ENCODE assay signal across 14 mouse cellular contexts in genomic region chr5:20940040-20940571, GRCm38 (mm10). TPM values are rescaled to one million over a fixed set of nuclear protein-coding genes. Genes with fewer than 3 reads are reported as not detected.
DNase-seq lines count a peak whose midpoint lies in the region; ATAC-seq lines count a peak whose summit lies in the region.
"Had no signal": no experiment of that assay in that cellular context is flagged by ENCODE, and none has a peak within 500 bp of the region (broad histone marks: within the 10 kb centered on the region; RNA-seq: fewer than 3 reads in every experiment).

No protein-coding gene starts in this region.

- H3K27ac ChIP-seq in heart, embryonic 12.5 days (ENCODE audit: poor library complexity, severe bottlenecking): peak overlapping the region; percentile 83
- H3K27ac ChIP-seq: forebrain, embryonic 10.5 days; stomach, postnatal 0 days had no signal

- ATAC-seq in megakaryocyte, adult 5-6 weeks (ENCODE audit: poor library complexity, severe bottlenecking): no peak
- no peak for ATAC-seq in heart, embryonic 12.5 days (ENCODE audit: insufficient number of reproducible peaks, low FRiP score)
- ATAC-seq: hindbrain, embryonic 16.5 days; intestine, postnatal 0 days had no signal

- peak; percentile 54 to 65 for DNase-seq in heart, postnatal 10 days
- no peak for DNase-seq in kidney, postnatal 25 days
- no peak for DNase-seq in layer of hippocampus, adult 18-20 months (ENCODE audit: low spot score in 2 of 2)
- DNase-seq in cerebellum, adult 18-20 months: no peak
- DNase-seq: cerebellum, adult 8-10 months; lung, postnatal 14 days; right cerebral cortex, postnatal 4 days had no signal

- intact Hi-C loops in heart, postnatal 10 days (cut with DNase I): no loop called here

- no peaks in the 10 kb centered on the region for H3K27me3 ChIP-seq in megakaryocyte, embryonic 14.5 days (replicated peaks)
- no peaks in the 10 kb centered on the region for H3K27me3 ChIP-seq in heart, embryonic 12.5 days (replicated peaks)

- WGBS in heart, embryonic 12.5 days: 55% methylated on average over 6 of the region's 6 CpGs

- peak overlapping the region; percentile 87 for H3K4me3 ChIP-seq in megakaryocyte, embryonic 14.5 days (replicated peaks)
- no peak overlapping the region for H3K4me3 ChIP-seq in heart, embryonic 12.5 days
- H3K4me3 ChIP-seq: forebrain, embryonic 10.5 days had no signal

- H3K4me1 ChIP-seq in megakaryocyte, embryonic 14.5 days: peaks cover 81% of the 10 kb centered on the region
- H3K4me1 ChIP-seq in heart, embryonic 12.5 days (replicated peaks): peaks cover 58% of the 10 kb centered on the region

- peaks cover 39% of the 10 kb centered on the region for H3K36me3 ChIP-seq in megakaryocyte, embryonic 14.5 days (replicated peaks; ENCODE audit: low read length)
- no peaks in the 10 kb centered on the region for H3K36me3 ChIP-seq in heart, embryonic 12.5 days

- no peak overlapping the region for H3K9ac ChIP-seq in heart, embryonic 12.5 days

- H3K4me2 ChIP-seq in heart, embryonic 12.5 days: peak overlapping the region; percentile 40; the same call in 1 of the 2 replicates

- H3K9me3 ChIP-seq in megakaryocyte, embryonic 14.5 days: no peaks in the 10 kb centered on the region
- H3K9me3 ChIP-seq in heart, embryonic 12.5 days (replicated peaks): no peaks in the 10 kb centered on the region
- H3K9me3 ChIP-seq: forebrain, embryonic 10.5 days had no signal

RNA-seq across cellular contexts. Expression of gene Rsbn1l, which starts 16.1 kb away (rescaled TPM):
- polyA plus RNA-seq in megakaryocyte, embryonic 14.5 days (2012; ENCODE audit: insufficient read depth, low replicate concordance): 15.8 and 22.7 TPM in 2 replicates
- 27.6 and 31.7 TPM in 2 replicates for total RNA-seq in megakaryocyte, adult 5-6 weeks (2015)
- 42.2 and 52.9 TPM in 2 replicates for total RNA-seq in megakaryocyte, adult 5-6 weeks (2017)
- polyA plus RNA-seq in heart, embryonic 12.5 days (2016; fragmentation: Nextera tagmentation; extraction: Ambion mirVana): 5.4 and 7.1 TPM in 2 replicates
- 10 to 100 TPM; 17.0 to 20.1 TPM for total RNA-seq in heart, postnatal 10 days (2021)
- total RNA-seq in layer of hippocampus, adult 18-20 months (2021): 10 to 100 TPM; 20.3 to 21.4 TPM

RNA-seq across cellular contexts. Expression of gene Tmem60, which starts 58.1 kb away (rescaled TPM):
- polyA plus RNA-seq in megakaryocyte, embryonic 14.5 days (2012; ENCODE audit: insufficient read depth, low replicate concordance): 3.9 TPM in 1 of 2 replicates, not detected in the other
- total RNA-seq in megakaryocyte, adult 5-6 weeks (2015): 32.1 and 37.5 TPM in 2 replicates
- total RNA-seq in megakaryocyte, adult 5-6 weeks (2017): 7.5 and 12.2 TPM in 2 replicates
- polyA plus RNA-seq in heart, embryonic 12.5 days (2016; fragmentation: Nextera tagmentation; extraction: Ambion mirVana): 50.4 and 51.1 TPM in 2 replicates
- total RNA-seq in heart, postnatal 10 days (2021): 10 to 100 TPM; 22.8 to 23.1 TPM
- 10 to 100 TPM; 18.8 to 22.8 TPM for total RNA-seq in layer of hippocampus, adult 18-20 months (2021)

RNA-seq across cellular contexts. Expression of gene Phtf2, which starts 58.2 kb away (rescaled TPM):
- 1.0 and 1.5 TPM in 2 replicates for polyA plus RNA-seq in megakaryocyte, embryonic 14.5 days (2012; ENCODE audit: insufficient read depth, low replicate concordance)
- 4.3 and 6.5 TPM in 2 replicates for total RNA-seq in megakaryocyte, adult 5-6 weeks (2015)
- 9.3 and 14.6 TPM in 2 replicates for total RNA-seq in megakaryocyte, adult 5-6 weeks (2017)
- polyA plus RNA-seq in heart, embryonic 12.5 days (2016; fragmentation: Nextera tagmentation; extraction: Ambion mirVana): 45.1 and 47.4 TPM in 2 replicates
- 10 to 100 TPM; 75.6 to 82.3 TPM for total RNA-seq in heart, postnatal 10 days (2021)
- total RNA-seq in layer of hippocampus, adult 18-20 months (2021): 10 to 100 TPM in 1 of 2 experiments, 1 to 10 TPM in 1; 9.1 to 12.1 TPM

Comparison
In these comparisons a context has a peak if more than half of its experiments do, and no peak if none do; other contexts are left out.
1. DNase-seq: peak in heart, postnatal 10 days (2 of 2); none in kidney, postnatal 25 days (0 of 2), layer of hippocampus, adult 18-20 months (0 of 2) and cerebellum, adult 18-20 months (0 of 2).
2. RNA of gene Phtf2, which starts 58.2 kb away (total RNA-seq): 75.6 to 82.3 TPM in heart, postnatal 10 days; 4.3 to 14.6 TPM in megakaryocyte, adult 5-6 weeks and 9.1 to 12.1 TPM in layer of hippocampus, adult 18-20 months; every median in the first group is over 4 times any median in the second.